ENCODE assay signal across 8 mouse cellular contexts in genomic region chr12:59010482-59010881, GRCm38 (mm10). TPM values are rescaled to one million over a fixed set of nuclear protein-coding genes. Genes with fewer than 3 reads are reported as not detected.
A peak's percentile ranks its signal among the peaks of the same experiment; 100 is the strongest.
DNase-seq lines count a peak whose midpoint lies in the region; ATAC-seq lines count a peak whose summit lies in the region.

No protein-coding gene starts in this region.

- peaks cover 3 to 36% of the 10 kb centered on the region in 2 experiments; a peak in 3 of 4 replicates for H3K4me1 ChIP-seq in heart, embryonic 14.5 days (ENCODE audit: control insufficient read depth in 2 of 2, insufficient read depth in 2 of 2, low read length in 2 of 2)
- H3K4me1 ChIP-seq in forebrain, embryonic 16.5 days (replicated peaks; ENCODE audit: control insufficient read depth, insufficient read depth, low read length) = peaks cover 35% of the 10 kb centered on the region
- H3K4me1 ChIP-seq in liver, embryonic 15.5 days (replicated peaks) = peaks cover 28% of the 10 kb centered on the region

- H3K9me3 ChIP-seq in heart, embryonic 14.5 days (ENCODE audit: control insufficient read depth, low read length) = no peaks in the 10 kb centered on the region
- H3K9me3 ChIP-seq in forebrain, embryonic 16.5 days (ENCODE audit: control insufficient read depth, low read length) = no peaks in the 10 kb centered on the region
- H3K9me3 ChIP-seq in liver, embryonic 15.5 days (replicated peaks) = no peaks in the 10 kb centered on the region

- peak overlapping the region in 1 of 2 experiments; percentile 88; a peak in 2 of 4 replicates for H3K4me3 ChIP-seq in heart, embryonic 14.5 days (ENCODE audit: control insufficient read depth in 1 of 2, insufficient read depth in 1 of 2, low read depth in 1 of 2, low read length in 2 of 2)
- H3K4me3 ChIP-seq in forebrain, embryonic 16.5 days (replicated peaks; ENCODE audit: low read length) = no peak overlapping the region; the same call in 1 of the 2 replicates
- peak overlapping the region; percentile 76 for H3K4me3 ChIP-seq in liver, embryonic 15.5 days (replicated peaks)

- no peaks in the 10 kb centered on the region for H3K27me3 ChIP-seq in heart, embryonic 14.5 days (ENCODE audit: control insufficient read depth, insufficient read depth, low read length)
- H3K27me3 ChIP-seq in forebrain, embryonic 16.5 days (replicated peaks; ENCODE audit: control insufficient read depth, insufficient read depth, low read length) = no peaks in the 10 kb centered on the region
- no peaks in the 10 kb centered on the region for H3K27me3 ChIP-seq in liver, embryonic 15.5 days
- H3K27me3 ChIP-seq in splenic B cell, adult 2 months (ENCODE audit: control insufficient read depth, insufficient read depth, low read length, poor library complexity, severe bottlenecking) = no peaks in the 10 kb centered on the region

- peaks cover 24% of the 10 kb centered on the region for H3K36me3 ChIP-seq in heart, embryonic 14.5 days (ENCODE audit: control insufficient read depth, insufficient read depth, low read length)
- peaks cover 13% of the 10 kb centered on the region for H3K36me3 ChIP-seq in forebrain, embryonic 16.5 days (ENCODE audit: control insufficient read depth, insufficient read depth)
- peaks cover 18% of the 10 kb centered on the region for H3K36me3 ChIP-seq in liver, embryonic 15.5 days (replicated peaks)
- H3K36me3 ChIP-seq in splenic B cell, adult 2 months (ENCODE audit: control insufficient read depth, insufficient read depth, low read length, poor library complexity, severe bottlenecking) = peaks cover 4% of the 10 kb centered on the region; the same call in 1 of the 2 replicates

- H3K9ac ChIP-seq in heart, embryonic 14.5 days (ENCODE audit: low read length) = peak overlapping the region; percentile 95; the same call in 1 of the 2 replicates
- H3K9ac ChIP-seq in forebrain, embryonic 16.5 days (replicated peaks; ENCODE audit: low read depth, low read length) = no peak overlapping the region
- no peak overlapping the region for H3K9ac ChIP-seq in liver, embryonic 15.5 days

- WGBS in heart, embryonic 14.5 days = 67% methylated on average over 2 of the region's 2 CpGs
- 64% methylated on average over 2 of the region's 2 CpGs for WGBS in forebrain, embryonic 16.5 days
- WGBS in liver, embryonic 15.5 days (ENCODE audit: insufficient replicate concordance) = 54% methylated on average over 2 of the region's 2 CpGs

- no peak for ATAC-seq in heart, embryonic 14.5 days (ENCODE audit: insufficient number of reproducible peaks, insufficient read depth, low FRiP score, low read depth)
- ATAC-seq in forebrain, embryonic 16.5 days = no peak
- no peak for ATAC-seq in liver, embryonic 15.5 days (ENCODE audit: insufficient read depth)

- no peak for DNase-seq in heart, adult 11 months
- peak; percentile 11 for DNase-seq in MEL-GATA-1-ER (ENCODE audit: extremely low read depth, low read depth)
- peak; percentile 51 for DNase-seq in splenic B cell, adult 2 months (ENCODE audit: low read depth, low spot score)
- DNase-seq in urinary bladder, postnatal 36 days (ENCODE audit: low spot score in 2 of 2) = no peak
- no peak for DNase-seq in frontal cortex, adult 2 months (ENCODE audit: extremely low spot score in 1 of 2, low spot score in 1 of 2)

- H3K27ac ChIP-seq in heart, embryonic 14.5 days (replicated peaks in 1 of 2; ENCODE audit: control insufficient read depth in 1 of 2, insufficient read depth in 1 of 2, low read depth in 2 of 2, low read length in 2 of 2) = no peak overlapping the region
- H3K27ac ChIP-seq in forebrain, embryonic 16.5 days (ENCODE audit: low read length) = no peak overlapping the region
- H3K27ac ChIP-seq in liver, embryonic 15.5 days (replicated peaks) = no peak overlapping the region

- peak overlapping the region; percentile 72 for H3K4me2 ChIP-seq in heart, embryonic 14.5 days (ENCODE audit: low read length)
- peak overlapping the region; percentile 93 for H3K4me2 ChIP-seq in forebrain, embryonic 16.5 days (ENCODE audit: low read length)
- H3K4me2 ChIP-seq in liver, embryonic 15.5 days = peak overlapping the region; percentile 91

RNA-seq across cellular contexts. Expression of gene Sec23a, which starts 1.3 kb away (rescaled TPM):
- 76.9 and 82.8 TPM in 2 replicates for polyA plus RNA-seq in heart, embryonic 14.5 days (2014; fragmentation: Nextera tagmentation; extraction: Ambion mirVana)
- 105 and 121 TPM in 2 replicates for polyA plus RNA-seq in forebrain, embryonic 16.5 days (2015; fragmentation: Nextera tagmentation; extraction: Ambion mirVana)
- polyA plus RNA-seq in liver, embryonic 15.5 days (2015; fragmentation: Nextera tagmentation; extraction: Ambion mirVana) = 25.1 and 25.7 TPM in 2 replicates
- polyA plus RNA-seq in frontal cortex, adult 2 months (2012; rRNA removed) = 46.1 and 53.5 TPM in 2 replicates

RNA-seq across cellular contexts. Expression of gene Gemin2, which starts 2.7 kb away (rescaled TPM):
- polyA plus RNA-seq in heart, embryonic 14.5 days (2014; fragmentation: Nextera tagmentation; extraction: Ambion mirVana) = 18.2 and 19.8 TPM in 2 replicates
- 14.7 and 15.2 TPM in 2 replicates for polyA plus RNA-seq in forebrain, embryonic 16.5 days (2015; fragmentation: Nextera tagmentation; extraction: Ambion mirVana)
- polyA plus RNA-seq in liver, embryonic 15.5 days (2015; fragmentation: Nextera tagmentation; extraction: Ambion mirVana) = 15.7 and 17.7 TPM in 2 replicates
- polyA plus RNA-seq in frontal cortex, adult 2 months (2012; rRNA removed) = 8.1 and 8.3 TPM in 2 replicates

RNA-seq across cellular contexts. Expression of gene Trappc6b, which starts 50.8 kb away (rescaled TPM):
- polyA plus RNA-seq in heart, embryonic 14.5 days (2014; fragmentation: Nextera tagmentation; extraction: Ambion mirVana) = 62.3 and 69.3 TPM in 2 replicates
- polyA plus RNA-seq in forebrain, embryonic 16.5 days (2015; fragmentation: Nextera tagmentation; extraction: Ambion mirVana) = 153 and 164 TPM in 2 replicates
- 46.7 and 50.4 TPM in 2 replicates for polyA plus RNA-seq in liver, embryonic 15.5 days (2015; fragmentation: Nextera tagmentation; extraction: Ambion mirVana)
- 180 and 211 TPM in 2 replicates for polyA plus RNA-seq in frontal cortex, adult 2 months (2012; rRNA removed)

RNA-seq across cellular contexts. Expression of gene Pnn, which starts 56.2 kb away (rescaled TPM):
- 43.9 and 57.7 TPM in 2 replicates for polyA plus RNA-seq in heart, embryonic 14.5 days (2014; fragmentation: Nextera tagmentation; extraction: Ambion mirVana)
- 93.7 and 94.9 TPM in 2 replicates for polyA plus RNA-seq in forebrain, embryonic 16.5 days (2015; fragmentation: Nextera tagmentation; extraction: Ambion mirVana)
- 28.5 and 34.7 TPM in 2 replicates for polyA plus RNA-seq in liver, embryonic 15.5 days (2015; fragmentation: Nextera tagmentation; extraction: Ambion mirVana)
- polyA plus RNA-seq in frontal cortex, adult 2 months (2012; rRNA removed) = 105 and 114 TPM in 2 replicates

Comparison
In these comparisons a context has a peak if more than half of its experiments do, and no peak if none do; other contexts are left out.
1. DNase-seq: peak in MEL-GATA-1-ER (single experiment) and splenic B cell, adult 2 months (single experiment); none in heart, adult 11 months (single experiment), urinary bladder, postnatal 36 days (0 of 2) and frontal cortex, adult 2 months (0 of 2).
2. Peak in every context shown above with its lines, with median percentiles within 50 percentile points of each other: H3K4me2 ChIP-seq.